Mouse (Mus musculus) liver, postnatal 0 days (tissue): Measurements from ENCODE around the gene Gpr108. TPM values are rescaled to one million over a fixed set of nuclear protein-coding genes. Genes with fewer than 3 reads are reported as not detected.

Experiments used
- ATAC-seq: fragments of 200-750 bp; cut with Nextera tagmentation; 2 replicates; pipeline ENCODE4 v1.8.0; 2017; ENCODE audit warnings: mild to moderate bottlenecking, moderate library complexity
- DNase-seq: peaks from one replicate; pipeline ENCODE4 v3.0.0-alpha.2; 2016
- H3K27ac ChIP-seq: fragments of 300-500 bp; sonication (generic); 2 replicates; pipeline ENCODE4 v1.5.1; 2014; ENCODE audit warnings: antibody characterized with exemption, moderate library complexity, mild to moderate bottlenecking, low read depth
- H3K27me3 ChIP-seq: fragments of 300-500 bp; sonication (generic); 2 replicates; pipeline ENCODE4 v1.6.1; 2014; ENCODE audit warnings: low read length, control low read depth, mixed read lengths; ENCODE audit not compliant: insufficient read depth
- H3K36me3 ChIP-seq: fragments of 300-500 bp; sonication (generic); replicated peaks from 2 replicates; pipeline ENCODE4 v1.6.1; 2014; ENCODE audit warnings: mild to moderate bottlenecking, control low read depth, low read length, moderate library complexity, mixed read lengths; ENCODE audit not compliant: insufficient read depth
- H3K4me1 ChIP-seq: fragments of 300-500 bp; sonication (generic); 2 replicates; pipeline ENCODE4 v1.6.1; 2014; ENCODE audit warnings: antibody characterized with exemption, mild to moderate bottlenecking, control low read depth; ENCODE audit not compliant: insufficient read depth
- H3K4me2 ChIP-seq: fragments of 300-500 bp; sonication (generic); 2 replicates; pipeline ENCODE4 v1.6.1; 2014; ENCODE audit warnings: low read depth, mild to moderate bottlenecking, low read length, moderate library complexity, mixed read lengths
- H3K4me3 ChIP-seq: fragments of 300-500 bp; sonication (generic); 2 replicates; pipeline ENCODE4 v1.5.1; 2014; ENCODE audit warnings: low read depth, low read length
- H3K9ac ChIP-seq: fragments of 300-500 bp; sonication (generic); replicated peaks from 2 replicates; pipeline ENCODE4 v1.6.1; 2014; ENCODE audit warnings: mild to moderate bottlenecking, moderate library complexity
- H3K9me3 ChIP-seq: fragments of 300-500 bp; sonication (generic); 2 replicates; pipeline ENCODE4 v1.6.1; 2016; ENCODE audit warnings: mild to moderate bottlenecking, control low read depth, low read length, mixed read lengths
- CTCF ChIP-seq: sonication (generic); IDR thresholded peaks from 2 replicates; pipeline ENCODE4 v1.5.1; 2016; ENCODE audit warnings: antibody characterized with exemption, low read depth
- EP300 ChIP-seq: IDR thresholded peaks from 2 replicates; pipeline ENCODE4 v1.6.1; 2016; ENCODE audit warnings: antibody characterized with exemption, low read depth, mild to moderate bottlenecking
- WGBS: fragments of 180-500 bp; shearing (Covaris S2); extraction: QIAGEN DNeasy Blood & Tissue Kit; methylation state at CpG from one replicate; pipeline ENCODE4 v1.1.7; 2014; ENCODE audit not compliant: insufficient replicate concordance; 5-methylcytosine and 5-hydroxymethylcytosine counted together
- polyA plus RNA-seq: library from polyadenylated mRNA; unstranded; fragments of >200 nt; fragmentation: Nextera tagmentation; extraction: Ambion mirVana; gene quantifications from 2 replicates; pipeline ENCODE4 v1.2.1, GENCODE M21; 2015

Gpr108 gene
- polyA plus RNA-seq, 1 experiment from 2014 or later = 9.2 TPM

DNA sequence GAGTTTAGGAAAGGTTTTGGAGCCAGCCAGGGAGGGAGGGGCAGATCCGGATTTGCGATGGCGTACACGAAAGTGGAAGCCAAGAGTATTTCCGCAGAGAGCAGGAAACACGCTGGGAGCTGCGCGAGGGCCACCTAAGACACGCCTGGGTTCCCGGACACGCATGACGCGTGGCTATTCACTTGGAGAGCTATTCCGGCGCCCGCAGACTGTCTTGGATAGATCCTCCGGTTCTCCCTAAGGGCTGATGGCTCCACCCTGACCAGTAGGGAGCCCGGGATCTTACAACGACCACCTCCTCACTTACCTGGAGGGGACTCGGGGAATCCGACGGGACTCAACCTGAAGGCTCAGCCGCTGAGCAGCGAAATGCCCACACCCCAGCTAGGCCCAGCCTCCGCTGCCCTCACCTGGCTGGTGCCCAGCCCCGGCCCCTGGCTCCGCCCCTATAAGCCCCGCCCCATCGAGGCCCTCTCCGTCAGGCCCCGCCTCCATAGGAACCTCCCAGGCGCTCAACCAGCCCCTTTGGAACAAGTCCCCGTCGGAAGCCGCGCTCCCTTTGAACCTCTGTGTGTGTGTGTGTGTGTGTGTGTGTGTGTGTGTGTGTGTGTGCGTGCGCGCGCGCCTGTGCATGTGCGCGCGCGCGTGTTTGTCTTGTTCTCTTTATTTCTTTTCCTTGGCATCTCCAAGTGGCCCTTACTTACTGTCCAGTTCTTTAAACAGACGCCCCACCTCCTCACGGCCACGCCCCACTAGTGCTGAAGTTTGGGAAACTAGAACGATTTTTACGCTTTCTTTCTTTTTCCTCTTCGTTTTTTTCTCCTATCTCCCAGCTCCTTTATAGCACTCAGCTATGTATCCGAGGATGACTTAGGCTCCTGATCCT, 27.1 kb upstream of the Gpr108 start:
- peak overlapping the region; percentile 30; the same call in 1 of the 2 replicates for H3K27ac ChIP-seq
- DNase-seq = peak; percentile 90
- peaks cover 25% of the 10 kb centered on the region for H3K4me1 ChIP-seq
- peak overlapping the region; percentile 62 for H3K4me3 ChIP-seq
- H3K27me3 ChIP-seq = no peaks in the 10 kb centered on the region
- ATAC-seq = peak; percentile 86
- H3K4me2 ChIP-seq = peak overlapping the region; percentile 90
- H3K9ac ChIP-seq = peak overlapping the region; percentile 59
- under 1% methylated on average over 53 of the region's 53 CpGs for whole genome bisulfite sequencing
- H3K36me3 ChIP-seq = no peaks in the 10 kb centered on the region
- TF ChIP-seq CTCF (no peak), EP300 (no peak)
- no peaks in the 10 kb centered on the region for H3K9me3 ChIP-seq

DNA sequence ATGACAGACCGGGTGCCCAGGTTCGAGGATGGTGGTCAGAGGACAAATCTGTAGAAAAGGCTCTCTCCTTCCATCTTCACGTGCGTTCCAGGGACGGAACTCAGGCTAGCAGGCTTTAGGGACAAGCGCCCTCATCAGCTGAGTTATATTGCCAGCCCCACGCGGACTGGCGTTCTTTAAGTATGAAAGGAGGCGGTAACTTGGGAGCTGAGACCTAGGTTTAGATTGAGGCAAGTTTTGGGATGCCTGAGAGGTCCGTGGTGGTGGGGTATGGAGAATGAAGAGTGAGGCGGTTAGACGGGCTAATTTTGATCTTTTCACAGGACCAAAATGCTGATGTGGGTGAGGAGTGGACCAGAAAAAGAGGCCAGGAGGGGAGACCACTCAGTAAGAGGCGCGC, 26.4 kb upstream of the Gpr108 start:
- no peaks in the 10 kb centered on the region for H3K36me3 ChIP-seq
- H3K4me3 ChIP-seq = peak overlapping the region; percentile 62
- H3K27ac ChIP-seq = peak overlapping the region; percentile 30; the same call in 1 of the 2 replicates
- H3K27me3 ChIP-seq = no peaks in the 10 kb centered on the region
- H3K9me3 ChIP-seq = no peaks in the 10 kb centered on the region
- H3K4me2 ChIP-seq = peak overlapping the region; percentile 90
- DNase-seq = no peak
- 3% methylated on average over 15 of the region's 15 CpGs for WGBS
- peak overlapping the region; percentile 59 for H3K9ac ChIP-seq
- no peak for TF ChIP-seq EP300
- no peak for TF ChIP-seq CTCF
- peaks cover 25% of the 10 kb centered on the region for H3K4me1 ChIP-seq
- ATAC-seq = no peak

DNA sequence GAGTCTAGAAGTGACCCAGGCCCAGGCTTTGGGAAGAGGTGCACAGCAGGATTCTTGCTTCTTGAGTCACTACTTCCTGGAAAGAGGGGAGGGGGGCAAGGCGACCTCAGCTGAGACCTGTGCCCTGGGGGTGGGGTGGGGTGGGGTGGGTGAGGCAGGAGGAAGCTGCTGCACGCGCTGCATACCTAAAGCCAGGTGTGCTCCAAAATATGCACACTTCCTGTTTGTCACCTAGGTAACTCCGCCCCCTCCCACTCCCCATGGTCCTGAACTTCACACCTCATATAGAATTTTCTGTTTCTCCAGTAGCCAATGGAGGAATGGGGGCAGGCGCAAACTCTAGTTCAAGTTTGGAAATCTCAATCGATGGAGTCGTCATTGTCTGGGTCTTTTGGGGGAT, 25.6 kb upstream of the Gpr108 start:
- Histone ChIP-seq H3K36me3 (no peaks in the 10 kb centered on the region), H3K27ac (no peak overlapping the region), H3K9me3 (no peaks in the 10 kb centered on the region), H3K4me2 (no peak overlapping the region), H3K27me3 (no peaks in the 10 kb centered on the region), H3K4me3 (no peak overlapping the region), H3K9ac (no peak overlapping the region), H3K4me1 (peaks cover 25% of the 10 kb centered on the region)
- ATAC-seq (no peak), DNase-seq (no peak)
- WGBS = 36% methylated on average over 7 of the region's 7 CpGs
- TF ChIP-seq CTCF (no peak), EP300 (no peak)

DNA sequence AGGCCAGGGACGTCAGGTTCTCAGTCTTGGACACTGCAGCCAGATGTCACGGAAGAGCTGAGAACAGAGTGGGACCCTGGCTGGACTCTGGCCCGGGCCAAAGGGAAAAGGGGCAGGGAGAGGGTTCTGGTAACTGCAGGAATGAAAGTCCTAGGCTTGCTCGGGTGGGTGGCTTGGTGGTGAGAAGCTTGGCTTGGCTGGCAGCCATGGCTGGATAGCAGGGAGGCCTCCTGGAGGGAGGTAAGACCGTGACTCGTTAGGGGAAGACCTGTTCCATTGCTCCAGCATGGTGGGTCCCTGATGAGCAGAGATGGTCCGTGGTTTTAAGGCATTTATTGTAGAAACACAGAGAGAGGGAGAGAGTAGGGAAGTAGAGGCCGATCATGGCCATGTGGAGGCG, 23.1 kb upstream of the Gpr108 start:
- no peak overlapping the region for H3K9ac ChIP-seq
- TF ChIP-seq CTCF (no peak), EP300 (no peak)
- no peaks in the 10 kb centered on the region for H3K27me3 ChIP-seq
- peaks cover 17% of the 10 kb centered on the region for H3K4me1 ChIP-seq
- no peak overlapping the region for H3K4me2 ChIP-seq
- no peak overlapping the region for H3K27ac ChIP-seq
- H3K36me3 ChIP-seq = no peaks in the 10 kb centered on the region
- no peak for ATAC-seq
- H3K4me3 ChIP-seq = no peak overlapping the region
- WGBS = 69% methylated on average over 9 of the region's 9 CpGs
- no peaks in the 10 kb centered on the region for H3K9me3 ChIP-seq
- no peak for DNase-seq

DNA sequence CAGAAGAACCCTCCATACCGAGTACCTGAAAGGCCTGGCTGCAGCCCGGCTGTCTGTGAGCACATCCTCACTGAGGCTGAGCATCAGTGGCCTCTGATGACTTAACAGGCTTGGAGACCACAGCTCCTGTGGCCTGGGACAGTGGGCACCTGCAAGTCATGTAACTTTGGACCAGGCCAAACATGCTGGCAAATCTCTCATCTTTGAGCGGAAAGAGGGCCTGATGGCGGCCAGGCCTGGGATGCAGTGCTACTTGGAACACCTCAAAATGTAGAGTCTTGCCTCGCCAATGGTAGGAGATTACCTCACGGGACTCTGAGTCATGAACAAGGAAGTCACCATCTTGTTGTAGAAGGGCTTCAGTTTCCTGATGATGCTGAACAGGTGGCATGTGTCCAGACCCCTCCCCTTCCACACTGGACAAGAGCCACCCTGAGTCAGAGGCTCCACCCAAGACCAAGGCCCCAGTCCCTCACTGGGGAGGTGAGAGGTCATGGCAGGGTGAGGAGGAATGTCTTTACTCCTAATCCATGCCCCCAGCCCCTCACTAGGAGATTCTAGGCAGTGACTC, 19.4 kb upstream of the Gpr108 start:
- Histone ChIP-seq H3K4me1 (peaks cover 7% of the 10 kb centered on the region; the same call in 1 of the 2 replicates), H3K36me3 (peaks cover 5% of the 10 kb centered on the region), H3K9me3 (no peaks in the 10 kb centered on the region), H3K4me2 (no peak overlapping the region), H3K9ac (no peak overlapping the region), H3K27me3 (no peaks in the 10 kb centered on the region), H3K4me3 (no peak overlapping the region), H3K27ac (no peak overlapping the region)
- 75% methylated on average over 6 of the region's 6 CpGs for WGBS
- TF ChIP-seq EP300 (no peak), CTCF (no peak)
- no peak for DNase-seq
- ATAC-seq = no peak
